Mouse (Mus musculus) midbrain, embryonic 11.5 days (tissue): Measurements from ENCODE around the gene Atpif1. TPM values are rescaled to one million over a fixed set of nuclear protein-coding genes. Genes with fewer than 3 reads are reported as not detected.

Experiments
- ATAC-seq: fragments of 200-750 bp; cut with Nextera tagmentation; 2 replicates; pipeline ENCODE4 v1.8.0; 2017; ENCODE audit warnings: moderate TSS enrichment, moderate library complexity; ENCODE audit not compliant: low FRiP score
- DNase-seq: peaks from one replicate; pipeline ENCODE4 v3.0.0; 2015; ENCODE audit warnings: low spot score; ENCODE audit errors: missing footprints
- H3K27ac ChIP-seq: fragments of 300-500 bp; sonication (generic); 2 replicates; pipeline ENCODE4 v1.5.1; 2014; ENCODE audit warnings: low read depth, low read length
- H3K27me3 ChIP-seq: fragments of 300-500 bp; sonication (generic); 2 replicates; pipeline ENCODE4 v1.6.1; 2014; ENCODE audit warnings: mild to moderate bottlenecking, low read length, moderate library complexity, mixed read lengths; ENCODE audit not compliant: control insufficient read depth, insufficient read depth
- H3K36me3 ChIP-seq: fragments of 300-500 bp; sonication (generic); 2 replicates; pipeline ENCODE4 v1.6.1; 2014; ENCODE audit warnings: mild to moderate bottlenecking, low read length, moderate library complexity, mixed read lengths; ENCODE audit not compliant: control insufficient read depth, insufficient read depth
- H3K4me1 ChIP-seq: fragments of 300-500 bp; sonication (generic); 2 replicates; pipeline ENCODE4 v1.6.1; 2014; ENCODE audit warnings: low read length; ENCODE audit not compliant: control insufficient read depth, insufficient read depth
- H3K4me2 ChIP-seq: fragments of 300-500 bp; sonication (generic); 2 replicates; pipeline ENCODE4 v1.6.1; 2014; ENCODE audit warnings: mild to moderate bottlenecking, moderate library complexity
- H3K4me3 ChIP-seq: fragments of 300-500 bp; sonication (generic); 2 replicates; pipeline ENCODE4 v1.5.1; 2014; ENCODE audit warnings: low read depth, low read length
- H3K9ac ChIP-seq: fragments of 300-500 bp; sonication (generic); 2 replicates; pipeline ENCODE4 v1.6.1; 2014; ENCODE audit warnings: low read length
- H3K9me3 ChIP-seq: fragments of 300-500 bp; sonication (generic); 2 replicates; pipeline ENCODE4 v1.6.1; 2016; ENCODE audit warnings: low read length; ENCODE audit not compliant: control insufficient read depth
- WGBS: fragments of 180-500 bp; shearing (Covaris S2); extraction: QIAGEN DNeasy Blood & Tissue Kit; methylation state at CpG from one replicate; pipeline ENCODE4 v1.1.7; 2014; 5-methylcytosine and 5-hydroxymethylcytosine counted together
- polyA plus RNA-seq: library from polyadenylated mRNA; unstranded; fragments of >200 nt; fragmentation: Nextera tagmentation; extraction: Ambion mirVana; gene quantifications from 2 replicates; pipeline ENCODE4 v1.2.1, GENCODE M21; 2014

Atpif1 gene
- polyA plus RNA-seq, 1 experiment from 2014 or later, result 1,016 TPM

DNA sequence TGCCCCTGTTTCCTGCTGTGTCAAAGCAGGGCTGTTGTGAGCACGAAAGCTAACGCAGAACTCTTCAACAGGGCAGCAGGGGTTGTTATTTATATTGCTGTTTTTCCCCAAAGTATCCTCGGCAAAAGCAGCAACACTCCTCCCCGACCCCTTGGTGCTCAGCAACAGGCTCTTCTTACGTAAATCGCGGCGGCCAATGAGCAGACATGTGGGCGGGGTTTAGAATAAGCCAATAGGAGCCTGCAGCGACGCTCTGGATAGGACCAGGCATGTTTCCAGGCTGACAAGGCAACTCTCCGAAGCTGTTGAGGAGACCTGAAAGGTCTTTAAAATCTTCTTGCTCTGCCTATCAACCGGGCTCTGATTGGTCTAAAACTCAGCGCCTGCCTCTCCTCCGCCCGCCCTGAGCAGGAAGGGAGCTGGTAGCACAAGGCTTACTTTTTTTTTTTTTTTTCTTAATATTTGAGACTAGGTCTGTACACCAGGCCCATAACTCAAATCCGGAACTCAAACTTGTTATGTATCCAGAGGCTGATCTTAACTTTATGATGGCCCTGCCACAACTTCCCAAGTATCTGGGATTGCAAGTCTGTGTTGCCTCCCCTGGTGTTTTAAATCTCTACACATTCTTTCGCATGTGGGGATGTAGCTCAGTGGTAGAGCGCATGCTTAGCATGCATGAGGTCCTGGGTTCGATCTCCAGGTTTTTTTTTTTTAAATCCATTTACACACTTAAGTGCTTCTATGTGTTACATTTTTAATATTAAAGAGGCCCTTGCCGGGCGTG, 17.9 kb downstream of the Atpif1 start:
- Histone ChIP-seq H3K4me2 (peak overlapping the region; percentile 74), H3K9ac (peak overlapping the region; percentile 40)

DNA sequence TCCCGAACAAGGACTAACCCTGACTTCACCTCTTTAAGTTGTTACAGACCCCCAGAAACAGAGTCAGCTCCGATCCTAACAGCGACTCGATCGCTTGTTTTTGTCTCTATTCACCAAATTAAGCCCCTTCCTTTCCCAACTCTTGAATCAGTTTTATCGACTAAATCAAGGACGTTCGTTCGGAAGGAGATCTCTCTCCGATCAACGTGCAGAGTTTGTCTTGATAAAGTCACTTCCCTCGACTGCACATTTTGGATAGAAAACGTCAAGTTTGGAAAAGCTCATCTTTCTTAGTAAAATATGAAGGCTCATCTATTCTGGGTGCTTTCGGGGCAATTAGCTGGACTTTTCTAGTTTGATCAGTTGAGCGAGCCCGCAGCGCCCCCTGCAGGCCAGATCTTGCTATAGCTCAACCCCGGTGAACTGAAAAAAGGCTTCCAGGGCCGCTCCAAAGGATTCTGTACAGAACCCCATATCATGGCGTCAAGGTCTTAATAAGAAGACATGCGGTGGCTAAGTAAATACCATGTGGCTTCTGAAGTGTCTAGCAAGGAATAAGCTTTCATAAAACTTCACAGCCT, 18.8 kb downstream of the Atpif1 start:
- WGBS, result 2% methylated on average over 21 of the region's 21 CpGs
- ATAC-seq (no peak), DNase-seq (peak; percentile 99)
- Histone ChIP-seq H3K9ac (peak overlapping the region; percentile 40), H3K27me3 (peaks cover 2% of the 10 kb centered on the region; the same call in 1 of the 2 replicates), H3K4me2 (peak overlapping the region; percentile 74), H3K4me3 (peak overlapping the region; percentile 31), H3K4me1 (peaks cover 3% of the 10 kb centered on the region; the same call in 1 of the 2 replicates), H3K9me3 (no peaks in the 10 kb centered on the region), H3K36me3 (no peaks in the 10 kb centered on the region), H3K27ac (no peak overlapping the region)

More for the DNA sequence above, 17.9 kb downstream of the Atpif1 start:
- Histone ChIP-seq H3K36me3 (no peaks in the 10 kb centered on the region), H3K9me3 (no peaks in the 10 kb centered on the region), H3K27me3 (peaks cover 2% of the 10 kb centered on the region; the same call in 1 of the 2 replicates), H3K4me1 (peaks cover 3% of the 10 kb centered on the region; the same call in 1 of the 2 replicates), H3K27ac (no peak overlapping the region), H3K4me3 (peak overlapping the region; percentile 31)
- ATAC-seq (peak; percentile 94), DNase-seq (peak; percentile 97)
- 21% methylated on average over 22 of the region's 22 CpGs for WGBS

DNA sequence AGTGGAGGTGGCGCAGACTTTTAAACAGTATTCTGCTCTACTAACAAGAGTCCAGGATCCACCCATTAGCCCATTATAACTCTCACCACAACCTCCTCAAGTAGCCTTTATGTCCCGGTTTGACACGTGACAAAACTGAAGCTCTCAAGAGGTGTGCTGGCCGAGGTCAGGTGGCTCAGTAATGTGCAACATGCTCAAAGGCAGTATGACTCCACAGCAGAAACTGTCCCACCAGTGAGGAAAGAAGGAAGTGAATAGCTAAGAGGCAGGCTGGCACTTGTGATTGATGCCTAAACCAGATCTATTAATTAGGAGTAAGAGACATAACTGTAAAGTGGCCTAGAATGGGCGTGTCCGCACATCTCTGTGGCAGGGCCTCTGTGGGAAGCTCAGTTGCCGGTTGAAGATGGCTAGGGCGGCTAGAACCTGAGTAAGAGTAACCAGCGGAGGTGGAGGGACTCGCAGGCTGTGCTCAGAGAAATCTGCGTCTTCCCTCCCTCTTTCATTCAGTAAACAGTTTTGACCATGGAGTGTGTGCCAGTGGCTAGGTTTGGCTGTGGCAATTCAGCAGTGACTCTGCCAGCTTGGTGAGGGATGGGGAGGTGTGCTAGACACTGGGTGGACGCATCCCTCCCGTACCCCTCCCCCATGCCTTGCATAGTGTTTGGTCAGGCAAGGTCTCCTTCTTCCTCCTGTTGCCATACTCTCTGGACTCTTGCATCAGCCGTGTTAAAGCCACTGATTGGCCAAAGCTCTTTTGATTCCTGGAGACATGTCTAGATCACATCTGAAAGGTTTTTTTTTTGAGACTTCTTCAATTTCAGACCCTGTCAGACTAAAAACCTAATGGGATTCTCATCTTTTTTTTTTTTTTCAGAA, 19.8 kb downstream of the Atpif1 start:
- Histone ChIP-seq H3K9me3 (no peaks in the 10 kb centered on the region), H3K27ac (no peak overlapping the region), H3K4me2 (no peak overlapping the region; the same call in 1 of the 2 replicates), H3K27me3 (peaks cover 2% of the 10 kb centered on the region; the same call in 1 of the 2 replicates), H3K4me3 (no peak overlapping the region), H3K9ac (no peak overlapping the region), H3K36me3 (no peaks in the 10 kb centered on the region), H3K4me1 (peaks cover 5% of the 10 kb centered on the region; the same call in 1 of the 2 replicates)
- no peak for DNase-seq
- WGBS, result 31% methylated on average over 14 of the region's 14 CpGs
- no peak for ATAC-seq

DNA sequence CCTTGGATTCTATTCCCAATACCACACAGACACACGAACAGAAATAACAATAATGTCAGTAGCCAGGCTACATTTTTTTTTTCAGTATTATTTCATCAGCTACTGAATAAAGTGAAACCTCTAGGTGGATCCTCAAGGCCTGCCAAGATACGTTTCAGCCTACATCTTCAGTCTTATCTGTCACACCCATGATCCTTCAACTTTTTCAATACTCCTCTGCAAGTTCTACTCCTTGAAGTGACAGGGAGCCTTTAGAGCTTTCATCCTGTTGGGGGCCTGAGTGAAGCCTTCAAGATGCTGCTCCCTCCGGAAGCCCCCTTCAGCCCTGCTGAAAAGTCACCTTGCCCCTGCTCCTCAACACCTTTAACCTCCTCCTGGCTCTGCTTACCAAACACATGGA, 21.4 kb downstream of the Atpif1 start:
- Histone ChIP-seq H3K27me3 (peaks cover 2% of the 10 kb centered on the region; the same call in 1 of the 2 replicates), H3K9ac (no peak overlapping the region), H3K4me3 (no peak overlapping the region), H3K9me3 (no peaks in the 10 kb centered on the region), H3K4me1 (peaks cover 5% of the 10 kb centered on the region), H3K27ac (no peak overlapping the region), H3K36me3 (no peaks in the 10 kb centered on the region), H3K4me2 (no peak overlapping the region)
- 61% methylated on average over 3 of the region's 3 CpGs for WGBS
- DNase-seq, result no peak
- no peak for ATAC-seq

DNA sequence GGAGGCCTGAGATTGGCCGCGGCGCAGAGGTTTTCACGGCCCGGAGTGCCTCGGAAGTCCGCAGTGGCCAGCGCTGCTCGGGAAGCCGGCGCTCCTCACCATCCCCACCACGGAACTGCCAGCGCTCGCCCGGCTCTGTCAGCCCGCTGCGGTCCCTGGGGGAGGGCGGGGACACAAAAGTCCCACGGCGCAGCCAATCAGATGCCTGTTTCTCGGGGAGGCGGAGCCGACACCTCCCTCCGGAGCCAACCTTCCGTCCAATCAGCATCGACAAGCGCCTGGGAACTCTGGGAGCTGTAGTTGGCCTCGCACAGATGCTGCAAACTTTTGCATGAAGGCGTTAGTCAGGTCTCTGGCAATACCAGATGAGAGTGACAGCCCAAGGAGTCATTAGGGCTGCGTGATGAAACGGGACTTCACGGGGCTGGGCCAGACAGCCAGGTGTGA, 23.1 kb downstream of the Atpif1 start, which contains the start of gene Sesn2:
Gene Sesn2, minus strand, starts transcription at position 150 of the 447 bp plus-strand sequence.
- peak within 1 kb of the TSS; percentile 77 for H3K4me3 ChIP-seq
- peak within 1 kb of the TSS; percentile 85 for H3K4me2 ChIP-seq
- WGBS, result under 1% methylated on average over 32 of the region's 32 CpGs
- peak; percentile 94 for ATAC-seq
- H3K4me1 ChIP-seq, result peaks cover 5% of the 10 kb centered on the region
- no peaks in the 10 kb centered on the region for H3K9me3 ChIP-seq
- peaks cover 2% of the 10 kb centered on the region; the same call in 1 of the 2 replicates for H3K27me3 ChIP-seq
- peak within 1 kb of the TSS; percentile 78 for H3K9ac ChIP-seq
- peak within 1 kb of the TSS; percentile 10 for H3K27ac ChIP-seq
- H3K36me3 ChIP-seq, result no peaks in the 10 kb centered on the region
- peak; percentile 99 for DNase-seq

DNA sequence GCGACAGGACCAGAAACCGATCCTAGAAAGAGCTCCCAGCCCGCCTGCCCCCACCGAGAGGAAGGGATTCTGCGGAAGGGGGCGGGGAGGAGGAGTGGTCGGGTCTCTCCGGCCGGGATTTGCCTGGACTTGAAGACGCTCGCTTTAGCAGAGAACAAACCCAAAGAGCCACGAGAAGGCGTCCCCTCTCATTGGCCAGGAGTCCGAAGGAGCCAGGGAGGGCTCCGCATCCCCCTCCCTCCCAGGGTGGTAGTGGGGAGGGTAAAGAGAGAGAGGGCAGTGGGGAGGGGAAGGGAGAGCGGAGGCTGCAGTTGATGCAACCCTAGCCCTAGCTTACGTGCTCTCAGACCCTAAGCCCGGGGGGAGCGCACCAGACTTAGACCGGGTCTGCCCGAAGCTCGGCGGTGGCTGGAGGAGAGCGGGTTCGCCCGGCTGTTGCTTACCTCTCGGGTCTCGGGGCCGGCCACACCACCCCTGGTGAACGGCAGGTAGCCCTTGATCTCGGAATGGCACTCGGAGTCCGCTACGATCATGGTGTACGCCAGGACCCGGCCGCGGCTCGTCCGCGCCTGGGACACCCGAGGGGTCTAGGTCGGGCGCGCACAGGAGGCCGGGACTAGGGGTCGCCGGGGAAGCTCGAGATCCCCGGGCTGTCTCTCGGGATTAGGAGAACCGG, 23.7 kb downstream of the Atpif1 start:
- Histone ChIP-seq H3K27me3 (peaks cover 2% of the 10 kb centered on the region; the same call in 1 of the 2 replicates), H3K4me2 (peak overlapping the region; percentile 85), H3K27ac (peak overlapping the region; percentile 10), H3K4me3 (peak overlapping the region; percentile 77), H3K9ac (peak overlapping the region; percentile 78), H3K36me3 (no peaks in the 10 kb centered on the region), H3K9me3 (no peaks in the 10 kb centered on the region), H3K4me1 (peaks cover 5% of the 10 kb centered on the region)
- peak; percentile 98 for DNase-seq
- ATAC-seq, result peak; percentile 84
- under 1% methylated on average over 52 of the region's 52 CpGs for WGBS

DNA sequence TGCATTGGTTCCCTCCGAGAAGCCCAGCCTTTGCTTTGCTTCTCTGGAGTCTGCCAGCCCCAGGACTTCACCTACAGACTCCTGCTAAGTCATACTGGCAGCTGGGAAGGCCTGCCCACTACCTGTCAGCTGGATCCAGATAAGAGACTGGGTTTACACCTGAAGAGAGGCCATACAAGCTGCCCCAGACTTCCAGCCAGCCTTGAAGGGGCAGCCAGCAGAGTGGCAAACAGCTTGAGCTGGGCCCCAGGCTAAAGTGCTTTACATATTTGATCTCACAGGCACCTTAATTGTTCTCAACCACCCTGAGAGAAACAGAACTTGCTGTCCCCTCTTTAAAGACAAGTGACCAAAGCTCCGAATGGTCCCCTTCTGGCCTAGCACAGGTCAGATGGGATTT, 26.2 kb downstream of the Atpif1 start:
- 23% methylated on average over 2 of the region's 2 CpGs for WGBS
- ATAC-seq (no peak), DNase-seq (no peak)
- Histone ChIP-seq H3K27ac (no peak overlapping the region), H3K9ac (no peak overlapping the region; the same call in 1 of the 2 replicates), H3K4me3 (no peak overlapping the region), H3K27me3 (no peaks in the 10 kb centered on the region), H3K4me1 (peaks cover 2% of the 10 kb centered on the region; the same call in 1 of the 2 replicates), H3K36me3 (no peaks in the 10 kb centered on the region), H3K9me3 (no peaks in the 10 kb centered on the region), H3K4me2 (no peak overlapping the region)

DNA sequence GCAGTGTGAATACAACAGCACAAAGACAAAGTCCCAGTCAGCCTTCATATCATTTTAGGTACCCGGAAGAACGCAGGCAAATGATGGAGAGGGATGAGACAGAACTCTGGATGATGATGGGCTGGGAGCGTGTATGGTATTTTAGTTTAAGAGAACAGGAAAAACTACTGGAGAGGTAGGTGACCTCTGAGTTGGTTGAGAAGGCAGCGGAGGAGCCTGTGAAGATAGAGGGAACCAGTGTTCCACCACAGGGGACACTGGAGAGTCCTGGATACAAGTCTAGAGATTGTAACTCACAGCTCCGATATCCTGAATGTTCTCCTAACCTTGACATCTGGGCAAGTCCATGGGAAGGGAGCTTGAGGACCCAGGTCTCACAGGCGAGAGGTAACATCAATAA, 27.2 kb downstream of the Atpif1 start:
- peaks cover 2% of the 10 kb centered on the region; the same call in 1 of the 2 replicates for H3K4me1 ChIP-seq
- H3K4me2 ChIP-seq, result no peak overlapping the region
- H3K4me3 ChIP-seq, result no peak overlapping the region
- DNase-seq (no peak), ATAC-seq (no peak)
- no peaks in the 10 kb centered on the region for H3K9me3 ChIP-seq
- H3K27ac ChIP-seq, result no peak overlapping the region
- no peak overlapping the region for H3K9ac ChIP-seq
- WGBS, result 74% methylated on average over 6 of the region's 6 CpGs
- H3K36me3 ChIP-seq, result no peaks in the 10 kb centered on the region
- no peaks in the 10 kb centered on the region for H3K27me3 ChIP-seq
